Mouse (Mus musculus): ENCODE data around the gene Mfrp. TPM values are rescaled to one million over a fixed set of nuclear protein-coding genes. Genes with fewer than 3 reads are reported as not detected.

Mfrp gene
- 0.12 TPM in 1 of 2 replicates, not detected in the other for polyA plus RNA-seq (2015; fragmentation: Nextera tagmentation; extraction: Ambion mirVana)

GRCm38 (mm10) chr9:44101490-44101889, at the start of gene Mfrp:
Mfrp (plus strand) TSS chr9:44101729.
- H3K27ac ChIP-seq (ENCODE audit: low read length): no peak within 1 kb of the TSS
- ATAC-seq: no peak
- WGBS: 59% methylated on average over 9 of the region's 9 CpGs
- H3K27me3 ChIP-seq (replicated peaks; ENCODE audit: control insufficient read depth, insufficient read depth, low read length): no peaks in the 10 kb centered on the region
- H3K4me3 ChIP-seq (replicated peaks; ENCODE audit: low read length): no peak within 1 kb of the TSS
- no peak within 1 kb of the TSS for H3K9ac ChIP-seq (replicated peaks; ENCODE audit: low read depth, low read length)
- H3K9me3 ChIP-seq (ENCODE audit: control insufficient read depth, low read length): no peaks in the 10 kb centered on the region
- peaks cover 8% of the 10 kb centered on the region for H3K4me1 ChIP-seq (replicated peaks; ENCODE audit: control insufficient read depth, insufficient read depth, low read length)
- H3K4me2 ChIP-seq (ENCODE audit: low read length): no peak within 1 kb of the TSS
- H3K36me3 ChIP-seq (ENCODE audit: control insufficient read depth, insufficient read depth): no peaks in the 10 kb centered on the region

GRCm38 (mm10) chr9:44052855-44053254, 48.7 kb upstream of the Mfrp start:
- Histone ChIP-seq H3K27me3 (replicated peaks; ENCODE audit: control insufficient read depth, insufficient read depth, low read length) (no peaks in the 10 kb centered on the region), H3K36me3 (ENCODE audit: control insufficient read depth, insufficient read depth) (no peaks in the 10 kb centered on the region), H3K27ac (ENCODE audit: low read length) (no peak overlapping the region), H3K9ac (replicated peaks; ENCODE audit: low read depth, low read length) (no peak overlapping the region), H3K4me1 (replicated peaks; ENCODE audit: control insufficient read depth, insufficient read depth, low read length) (no peaks in the 10 kb centered on the region), H3K9me3 (ENCODE audit: control insufficient read depth, low read length) (no peaks in the 10 kb centered on the region), H3K4me2 (ENCODE audit: low read length) (no peak overlapping the region), H3K4me3 (replicated peaks; ENCODE audit: low read length) (no peak overlapping the region)
- 59% methylated on average over 3 of the region's 3 CpGs for WGBS
- ATAC-seq: no peak

GRCm38 (mm10) chr9:44053936-44054335, 47.6 kb upstream of the Mfrp start:
- Histone ChIP-seq H3K4me2 (ENCODE audit: low read length) (no peak overlapping the region), H3K4me1 (replicated peaks; ENCODE audit: control insufficient read depth, insufficient read depth, low read length) (no peaks in the 10 kb centered on the region), H3K27ac (ENCODE audit: low read length) (no peak overlapping the region), H3K27me3 (replicated peaks; ENCODE audit: control insufficient read depth, insufficient read depth, low read length) (0 out of 2 replicates have a peak, but pooled peaks cover 2% of the 10 kb centered on the region), H3K9me3 (ENCODE audit: control insufficient read depth, low read length) (no peaks in the 10 kb centered on the region), H3K4me3 (replicated peaks; ENCODE audit: low read length) (no peak overlapping the region), H3K9ac (replicated peaks; ENCODE audit: low read depth, low read length) (no peak overlapping the region), H3K36me3 (ENCODE audit: control insufficient read depth, insufficient read depth) (no peaks in the 10 kb centered on the region)
- WGBS: 73% methylated on average over 1 of the region's 1 CpGs
- no peak for ATAC-seq

- no peaks in the 10 kb centered on the region for H3K36me3 ChIP-seq (ENCODE audit: control insufficient read depth, insufficient read depth)
- no peaks in the 10 kb centered on the region for H3K9me3 ChIP-seq (ENCODE audit: control insufficient read depth, low read length)
- WGBS: 85% methylated on average over 6 of the region's 6 CpGs
- no peak overlapping the region for H3K27ac ChIP-seq (ENCODE audit: low read length)
- no peak overlapping the region for H3K9ac ChIP-seq (replicated peaks; ENCODE audit: low read depth, low read length)
- ATAC-seq: no peak
- H3K27me3 ChIP-seq (replicated peaks; ENCODE audit: control insufficient read depth, insufficient read depth, low read length): 0 out of 2 replicates have a peak, but pooled peaks cover 2% of the 10 kb centered on the region
- no peak overlapping the region for H3K4me3 ChIP-seq (replicated peaks; ENCODE audit: low read length)
- H3K4me1 ChIP-seq (replicated peaks; ENCODE audit: control insufficient read depth, insufficient read depth, low read length): no peaks in the 10 kb centered on the region
- H3K4me2 ChIP-seq (ENCODE audit: low read length): no peak overlapping the region
Observed at GRCm38 (mm10) chr9:44058606-44059005, 42.9 kb upstream of the Mfrp start.

- Histone ChIP-seq H3K9me3 (ENCODE audit: control insufficient read depth, low read length) (no peaks in the 10 kb centered on the region), H3K4me3 (replicated peaks; ENCODE audit: low read length) (no peak overlapping the region), H3K9ac (replicated peaks; ENCODE audit: low read depth, low read length) (no peak overlapping the region), H3K27me3 (replicated peaks; ENCODE audit: control insufficient read depth, insufficient read depth, low read length) (no peaks in the 10 kb centered on the region), H3K27ac (ENCODE audit: low read length) (no peak overlapping the region), H3K36me3 (ENCODE audit: control insufficient read depth, insufficient read depth) (no peaks in the 10 kb centered on the region), H3K4me2 (ENCODE audit: low read length) (no peak overlapping the region), H3K4me1 (replicated peaks; ENCODE audit: control insufficient read depth, insufficient read depth, low read length) (peaks cover 6% of the 10 kb centered on the region)
- 36% methylated on average over 1 of the region's 1 CpGs for WGBS
- no peak for ATAC-seq
Observed at GRCm38 (mm10) chr9:44065177-44065576, 36.4 kb upstream of the Mfrp start.

GRCm38 (mm10) chr9:44066785-44067225, 34.7 kb upstream of the Mfrp start, which contains the start of gene Usp2:
Usp2 (plus strand) TSS chr9:44067021.
- Histone ChIP-seq H3K4me1 (replicated peaks; ENCODE audit: control insufficient read depth, insufficient read depth, low read length) (peaks cover 9% of the 10 kb centered on the region), H3K9me3 (ENCODE audit: control insufficient read depth, low read length) (no peaks in the 10 kb centered on the region), H3K27me3 (replicated peaks; ENCODE audit: control insufficient read depth, insufficient read depth, low read length) (no peaks in the 10 kb centered on the region), H3K36me3 (ENCODE audit: control insufficient read depth, insufficient read depth) (no peaks in the 10 kb centered on the region), H3K9ac (replicated peaks; ENCODE audit: low read depth, low read length) (peak within 1 kb of the TSS; percentile 59), H3K4me2 (ENCODE audit: low read length) (peak within 1 kb of the TSS; percentile 90), H3K27ac (ENCODE audit: low read length) (no peak within 1 kb of the TSS), H3K4me3 (replicated peaks; ENCODE audit: low read length) (peak within 1 kb of the TSS; percentile 57)
- ATAC-seq: peak; percentile 98
- WGBS: under 1% methylated on average over 38 of the region's 38 CpGs

GRCm38 (mm10) chr9:44067241-44067959, 34.1 kb upstream of the Mfrp start:
- H3K27ac ChIP-seq (ENCODE audit: low read length): no peak overlapping the region
- H3K9me3 ChIP-seq (ENCODE audit: control insufficient read depth, low read length): no peaks in the 10 kb centered on the region
- H3K4me1 ChIP-seq (replicated peaks; ENCODE audit: control insufficient read depth, insufficient read depth, low read length): peaks cover 15% of the 10 kb centered on the region
- H3K27me3 ChIP-seq (replicated peaks; ENCODE audit: control insufficient read depth, insufficient read depth, low read length): no peaks in the 10 kb centered on the region
- peak; percentile 49 for ATAC-seq
- H3K36me3 ChIP-seq (ENCODE audit: control insufficient read depth, insufficient read depth): no peaks in the 10 kb centered on the region
- peak overlapping the region; percentile 90 for H3K4me2 ChIP-seq (ENCODE audit: low read length)
- 11% methylated on average over 15 of the region's 15 CpGs for WGBS
- peak overlapping the region; percentile 59 for H3K9ac ChIP-seq (replicated peaks; ENCODE audit: low read depth, low read length)
- H3K4me3 ChIP-seq (replicated peaks; ENCODE audit: low read length): peak overlapping the region; percentile 57

- WGBS: 86% methylated on average over 6 of the region's 6 CpGs
- Histone ChIP-seq H3K4me1 (replicated peaks; ENCODE audit: control insufficient read depth, insufficient read depth, low read length) (peaks cover 19% of the 10 kb centered on the region), H3K27ac (ENCODE audit: low read length) (no peak overlapping the region), H3K4me3 (replicated peaks; ENCODE audit: low read length) (no peak overlapping the region), H3K9me3 (ENCODE audit: control insufficient read depth, low read length) (no peaks in the 10 kb centered on the region), H3K27me3 (replicated peaks; ENCODE audit: control insufficient read depth, insufficient read depth, low read length) (no peaks in the 10 kb centered on the region), H3K9ac (replicated peaks; ENCODE audit: low read depth, low read length) (no peak overlapping the region), H3K4me2 (ENCODE audit: low read length) (no peak overlapping the region), H3K36me3 (ENCODE audit: control insufficient read depth, insufficient read depth) (no peaks in the 10 kb centered on the region)
- ATAC-seq: no peak
Observed at GRCm38 (mm10) chr9:44067960-44068330, 33.6 kb upstream of the Mfrp start.

- no peak for ATAC-seq
- Histone ChIP-seq H3K27ac (ENCODE audit: low read length) (no peak overlapping the region), H3K27me3 (replicated peaks; ENCODE audit: control insufficient read depth, insufficient read depth, low read length) (no peaks in the 10 kb centered on the region), H3K9ac (replicated peaks; ENCODE audit: low read depth, low read length) (no peak overlapping the region), H3K36me3 (ENCODE audit: control insufficient read depth, insufficient read depth) (no peaks in the 10 kb centered on the region), H3K4me1 (replicated peaks; ENCODE audit: control insufficient read depth, insufficient read depth, low read length) (peaks cover 22% of the 10 kb centered on the region), H3K9me3 (ENCODE audit: control insufficient read depth, low read length) (no peaks in the 10 kb centered on the region), H3K4me2 (ENCODE audit: low read length) (no peak overlapping the region), H3K4me3 (replicated peaks; ENCODE audit: low read length) (no peak overlapping the region)
- WGBS: 34% methylated on average over 7 of the region's 7 CpGs
Observed at GRCm38 (mm10) chr9:44069252-44069651, 32.3 kb upstream of the Mfrp start.
